Mouse (Mus musculus) subcutaneous adipose tissue, adult 2 months (tissue): ENCODE data around the gene Ywhab. TPM values are rescaled to one million over a fixed set of nuclear protein-coding genes. Genes with fewer than 3 reads are reported as not detected.

Source experiments
- polyA plus RNA-seq: library from polyadenylated mRNA; depleted of rRNA; stranded (reverse); fragments of >200 nt; gene quantifications from 2 replicates; pipeline ENCODE4 v1.2.3, GENCODE M21; 2012; ENCODE audit warnings: low replicate concordance; rRNA removed

Gene Ywhab
- 86.0 and 232 TPM in 2 replicates for polyA plus RNA-seq

DNA sequence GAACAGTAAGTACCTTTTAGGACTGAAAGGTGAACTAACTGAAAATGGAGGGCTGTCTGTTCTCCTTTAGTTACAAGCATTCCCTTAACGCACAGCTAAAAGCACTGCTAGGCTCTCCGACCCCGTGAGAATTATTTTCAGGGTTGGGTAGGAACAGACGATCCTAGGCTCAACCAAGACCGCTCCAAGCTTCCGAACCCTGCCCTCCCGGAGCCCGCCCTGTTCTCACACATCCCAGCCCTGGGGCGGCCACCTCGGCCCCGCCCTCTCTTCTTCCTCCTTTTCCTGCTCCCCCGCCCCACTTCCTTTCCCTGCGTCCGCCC, at the start of gene Ywhab:
TSS of gene Ywhab (plus strand) at position 307 of the 323 bp plus-strand sequence.

DNA sequence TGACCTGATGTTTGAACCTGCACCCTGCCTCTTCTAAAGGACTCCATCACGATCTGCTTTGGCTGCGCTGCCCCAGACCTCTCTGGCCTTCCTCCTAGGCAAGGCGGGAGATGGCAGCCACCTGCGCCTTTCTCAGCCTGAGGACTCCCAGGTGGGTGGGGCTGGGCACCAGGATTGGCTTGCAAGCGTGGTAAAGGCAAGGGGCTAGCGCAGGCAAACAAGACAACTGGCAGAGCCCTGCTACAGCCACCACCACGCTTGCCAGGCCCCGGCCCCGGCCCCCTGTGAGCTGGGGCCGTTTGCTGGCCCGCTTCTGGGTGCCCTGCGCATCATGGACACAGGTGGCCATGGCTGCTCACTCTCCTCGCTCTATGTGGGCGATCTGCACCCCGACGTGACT, 30.4 kb downstream of the Ywhab start, which contains the start of gene Pabpc1l:
TSS of gene Pabpc1l (plus strand) at position 301 of the 400 bp plus-strand sequence.

Other genes with a start within 250 kb of the Ywhab start
- 2.7 and 4.9 TPM in 2 replicates for gene Ada, start 244.7 kb upstream of the Ywhab start, polyA plus RNA-seq
- gene Ccn5, start 174.1 kb upstream of the Ywhab start, polyA plus RNA-seq, result 6.9 and 7.5 TPM in 2 replicates
- not detected in 2 replicates for gene Kcnk15, start 141.3 kb upstream of the Ywhab start, polyA plus RNA-seq
- gene Rims4, start 76.3 kb upstream of the Ywhab start, polyA plus RNA-seq, result 1.1 and 3.0 TPM in 2 replicates
- 1.1 and 3.3 TPM in 2 replicates for gene Pabpc1l, start 30.5 kb downstream of the Ywhab start, polyA plus RNA-seq
- gene Stk4, start 75.4 kb downstream of the Ywhab start, polyA plus RNA-seq, result 11.5 and 16.5 TPM in 2 replicates
- gene Tomm34, start 76.2 kb downstream of the Ywhab start, polyA plus RNA-seq, result 49.5 and 50.0 TPM in 2 replicates
- 0.22 TPM in 1 of 2 replicates, not detected in the other for gene Kcns1, start 176.2 kb downstream of the Ywhab start, polyA plus RNA-seq
- not detected in 2 replicates for gene Wfdc5, start 187.8 kb downstream of the Ywhab start, polyA plus RNA-seq
- 0.40 and 1.9 TPM in 2 replicates for gene Wfdc12, start 195.6 kb downstream of the Ywhab start, polyA plus RNA-seq
- gene Wfdc15a, start 205.2 kb downstream of the Ywhab start, polyA plus RNA-seq, result not detected in 2 replicates
- gene Wfdc15b, start 226.7 kb downstream of the Ywhab start, polyA plus RNA-seq, result 18.1 TPM in 1 of 2 replicates, not detected in the other
- 0.80 TPM in 1 of 2 replicates, not detected in the other for gene Svs2, start 243.5 kb downstream of the Ywhab start, polyA plus RNA-seq